Mouse (Mus musculus): ENCODE results near the gene Rnf126. TPM values are rescaled to one million over a fixed set of nuclear protein-coding genes. Genes with fewer than 3 reads are reported as not detected.
A peak's percentile ranks its signal among the peaks of the same experiment; 100 is the strongest.

Rnf126 gene
- polyA plus RNA-seq, 1 experiment from 2014 or later = 90.7 TPM

- Histone ChIP-seq H3K27ac (no peak overlapping the region), H3K9me3 (no peaks in the 10 kb centered on the region), H3K27me3 (peaks cover 11% of the 10 kb centered on the region; the same call in 1 of the 2 replicates), H3K4me3 (no peak overlapping the region), H3K4me1 (replicated peaks) (peaks cover 10% of the 10 kb centered on the region), H3K9ac (no peak overlapping the region), H3K36me3 (no peaks in the 10 kb centered on the region), H3K4me2 (no peak overlapping the region)
- no peak for ATAC-seq (ENCODE audit: low FRiP score)
- 48% methylated on average over 2 of the region's 2 CpGs for WGBS
Measured at GRCm38 (mm10) chr10:79789581-79789980, 22.8 kb upstream of the Rnf126 start.

DNA sequence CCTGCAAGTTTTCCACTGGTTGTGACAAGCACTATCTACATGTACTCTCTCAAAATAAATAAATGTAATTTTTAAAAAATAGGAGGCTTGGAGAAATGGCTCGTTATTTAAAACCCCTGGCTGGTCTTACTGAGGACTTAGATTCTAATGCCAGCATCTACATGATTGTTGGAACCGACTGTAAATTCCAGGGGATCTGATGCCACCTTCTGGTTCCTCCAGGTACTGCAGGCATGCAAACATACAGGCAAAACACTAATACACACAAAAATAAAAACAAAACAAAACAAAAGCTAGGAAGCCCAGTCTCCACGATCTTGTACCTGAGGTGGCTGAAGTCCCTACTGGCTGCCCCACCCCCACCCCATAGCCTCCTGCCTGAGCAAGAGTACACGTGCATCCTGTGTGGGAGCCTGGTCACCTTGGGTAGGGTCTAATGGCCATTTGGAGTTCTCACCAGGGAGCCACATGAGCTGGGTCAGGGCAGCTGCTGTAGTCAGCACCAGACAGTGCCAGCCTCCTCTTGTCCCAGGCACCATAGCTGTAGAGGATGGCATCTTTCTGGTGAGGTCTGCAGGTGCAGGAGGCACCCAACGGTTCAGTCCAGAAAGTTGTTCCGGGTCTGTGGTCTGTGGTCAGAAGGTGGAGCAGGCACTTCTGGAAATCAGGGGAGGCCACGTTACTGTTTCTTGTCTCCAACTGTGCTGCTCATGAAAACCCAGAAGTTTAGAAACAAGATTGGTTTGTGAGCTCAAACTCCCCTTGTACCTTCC, 21.8 kb upstream of the Rnf126 start:
- no peaks in the 10 kb centered on the region for H3K36me3 ChIP-seq
- no peak for ATAC-seq (ENCODE audit: low FRiP score)
- H3K27me3 ChIP-seq = peaks cover 18% of the 10 kb centered on the region
- WGBS = 40% methylated on average over 7 of the region's 7 CpGs
- no peak overlapping the region for H3K4me2 ChIP-seq
- peaks cover 13% of the 10 kb centered on the region for H3K4me1 ChIP-seq (replicated peaks)
- H3K9ac ChIP-seq = no peak overlapping the region
- no peak overlapping the region for H3K27ac ChIP-seq
- H3K9me3 ChIP-seq = no peaks in the 10 kb centered on the region
- H3K4me3 ChIP-seq = no peak overlapping the region

DNA sequence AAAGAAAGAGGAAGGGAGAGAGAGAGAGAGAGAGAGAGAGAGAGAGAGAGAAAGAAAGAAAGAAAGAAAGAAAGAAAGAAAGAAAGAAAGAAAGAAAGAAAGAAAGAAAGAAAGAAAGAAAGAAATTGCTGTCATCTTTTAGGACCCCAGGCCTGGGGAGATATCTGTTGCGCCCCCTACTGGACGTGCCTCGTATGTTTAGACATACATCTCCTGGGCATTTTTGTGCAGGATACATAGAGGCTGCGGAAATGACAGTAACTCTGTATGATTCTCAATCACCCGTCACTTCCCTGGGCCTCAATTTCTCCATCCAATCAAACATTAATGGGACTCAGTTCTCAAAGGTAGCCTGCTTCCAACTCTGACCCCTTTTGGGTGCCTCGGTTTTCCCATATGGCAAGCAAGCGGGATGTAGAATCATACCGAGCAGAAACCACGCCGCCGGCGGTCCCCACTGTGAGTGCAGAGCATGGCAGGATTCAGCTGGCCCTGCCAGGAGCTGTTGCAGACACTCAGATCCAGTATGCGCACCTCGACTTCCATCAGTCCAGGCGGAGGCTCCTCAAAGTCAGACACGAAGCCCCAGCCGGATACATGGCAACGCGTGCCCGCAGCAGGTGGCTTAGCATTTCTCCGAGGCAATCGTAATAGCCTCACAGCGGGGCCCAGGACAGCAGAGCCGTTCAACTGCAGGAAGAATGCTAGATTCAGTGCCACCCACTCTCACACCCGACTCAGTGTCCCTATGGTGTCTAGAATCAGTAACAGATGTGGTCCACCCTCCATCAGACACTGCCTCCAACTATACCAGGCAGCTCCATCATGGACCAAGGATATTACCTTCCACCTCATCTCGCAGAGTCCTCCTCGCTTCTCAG, 17.4 kb upstream of the Rnf126 start:
- no peaks in the 10 kb centered on the region for H3K36me3 ChIP-seq
- WGBS = 39% methylated on average over 27 of the region's 27 CpGs
- peaks cover 52% of the 10 kb centered on the region for H3K27me3 ChIP-seq
- peaks cover 25% of the 10 kb centered on the region for H3K4me1 ChIP-seq (replicated peaks)
- H3K9me3 ChIP-seq = no peaks in the 10 kb centered on the region
- H3K9ac ChIP-seq = no peak overlapping the region
- no peak overlapping the region for H3K27ac ChIP-seq
- H3K4me3 ChIP-seq = no peak overlapping the region
- no peak for ATAC-seq (ENCODE audit: low FRiP score)
- H3K4me2 ChIP-seq = no peak overlapping the region

GRCm38 (mm10) chr10:79783050-79783449, 16.3 kb upstream of the Rnf126 start:
- no peak overlapping the region for H3K4me2 ChIP-seq
- H3K9me3 ChIP-seq = no peaks in the 10 kb centered on the region
- ATAC-seq (ENCODE audit: low FRiP score) = no peak
- H3K36me3 ChIP-seq = no peaks in the 10 kb centered on the region
- H3K27ac ChIP-seq = no peak overlapping the region
- no peak overlapping the region for H3K9ac ChIP-seq
- H3K4me3 ChIP-seq = no peak overlapping the region
- peaks cover 63% of the 10 kb centered on the region for H3K27me3 ChIP-seq
- 62% methylated on average over 7 of the region's 7 CpGs for WGBS
- H3K4me1 ChIP-seq (replicated peaks) = peaks cover 36% of the 10 kb centered on the region

GRCm38 (mm10) chr10:79781956-79782355, 15.2 kb upstream of the Rnf126 start:
- ATAC-seq (ENCODE audit: low FRiP score) = no peak
- peaks cover 74% of the 10 kb centered on the region for H3K27me3 ChIP-seq
- 60% methylated on average over 5 of the region's 5 CpGs for WGBS

DNA sequence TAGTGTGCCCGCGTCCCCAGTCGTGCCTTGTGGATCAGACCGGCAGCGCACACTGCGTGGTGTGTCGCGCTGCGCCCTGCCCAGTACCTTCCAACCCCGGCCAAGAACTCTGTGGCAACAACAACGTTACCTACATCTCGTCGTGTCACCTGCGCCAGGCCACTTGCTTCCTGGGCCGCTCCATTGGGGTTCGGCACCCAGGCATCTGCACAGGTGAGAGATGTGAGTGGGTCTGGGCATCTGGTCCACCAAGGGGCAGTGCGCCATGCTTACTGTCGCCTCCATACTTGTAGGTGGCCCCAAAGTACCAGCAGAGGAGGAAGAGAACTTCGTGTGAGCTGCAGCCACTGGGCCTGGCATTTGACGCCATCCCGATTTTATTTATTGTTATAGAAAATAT, 14.4 kb upstream of the Rnf126 start:
- H3K9ac ChIP-seq = no peak overlapping the region

More at GRCm38 (mm10) chr10:79781956-79782355, 15.2 kb upstream of the Rnf126 start:
- H3K27ac ChIP-seq = no peak overlapping the region
- H3K4me3 ChIP-seq = no peak overlapping the region
- H3K9me3 ChIP-seq = no peaks in the 10 kb centered on the region
- no peak overlapping the region for H3K4me2 ChIP-seq
- H3K36me3 ChIP-seq = no peaks in the 10 kb centered on the region
- no peak overlapping the region for H3K9ac ChIP-seq
- peaks cover 43% of the 10 kb centered on the region for H3K4me1 ChIP-seq (replicated peaks)

GRCm38 (mm10) chr10:79780664-79781015, 13.9 kb upstream of the Rnf126 start:
- 0% methylated on average over 13 of the region's 13 CpGs for WGBS
- Histone ChIP-seq H3K4me3 (peak overlapping the region; percentile 42), H3K9ac (peak overlapping the region; percentile 60), H3K4me2 (peak overlapping the region; percentile 67), H3K9me3 (no peaks in the 10 kb centered on the region), H3K4me1 (replicated peaks) (peaks cover 45% of the 10 kb centered on the region), H3K36me3 (no peaks in the 10 kb centered on the region), H3K27me3 (peaks cover 86% of the 10 kb centered on the region), H3K27ac (0 out of 2 replicates have a peak overlapping the region, but pooled peaks have one; percentile 12)
- no peak for ATAC-seq (ENCODE audit: low FRiP score)

More for the DNA sequence above, 14.4 kb upstream of the Rnf126 start:
- Histone ChIP-seq H3K27me3 (peaks cover 82% of the 10 kb centered on the region), H3K4me1 (replicated peaks) (peaks cover 45% of the 10 kb centered on the region), H3K27ac (no peak overlapping the region), H3K36me3 (no peaks in the 10 kb centered on the region), H3K9me3 (no peaks in the 10 kb centered on the region), H3K4me3 (peak overlapping the region; percentile 42), H3K4me2 (peak overlapping the region; percentile 67)
- no peak for ATAC-seq (ENCODE audit: low FRiP score)
- 32% methylated on average over 21 of the region's 21 CpGs for WGBS

GRCm38 (mm10) chr10:79779784-79780663, 13.3 kb upstream of the Rnf126 start:
- Histone ChIP-seq H3K9ac (peak overlapping the region; percentile 60), H3K4me2 (peak overlapping the region; percentile 67), H3K9me3 (no peaks in the 10 kb centered on the region), H3K4me1 (replicated peaks) (peaks cover 45% of the 10 kb centered on the region), H3K27ac (peak overlapping the region; percentile 12; the same call in 1 of the 2 replicates), H3K27me3 (peaks cover 87% of the 10 kb centered on the region), H3K4me3 (peak overlapping the region; percentile 42), H3K36me3 (no peaks in the 10 kb centered on the region)
- peak; percentile 91 for ATAC-seq (ENCODE audit: low FRiP score)
- 1% methylated on average over 55 of the region's 55 CpGs for WGBS

DNA sequence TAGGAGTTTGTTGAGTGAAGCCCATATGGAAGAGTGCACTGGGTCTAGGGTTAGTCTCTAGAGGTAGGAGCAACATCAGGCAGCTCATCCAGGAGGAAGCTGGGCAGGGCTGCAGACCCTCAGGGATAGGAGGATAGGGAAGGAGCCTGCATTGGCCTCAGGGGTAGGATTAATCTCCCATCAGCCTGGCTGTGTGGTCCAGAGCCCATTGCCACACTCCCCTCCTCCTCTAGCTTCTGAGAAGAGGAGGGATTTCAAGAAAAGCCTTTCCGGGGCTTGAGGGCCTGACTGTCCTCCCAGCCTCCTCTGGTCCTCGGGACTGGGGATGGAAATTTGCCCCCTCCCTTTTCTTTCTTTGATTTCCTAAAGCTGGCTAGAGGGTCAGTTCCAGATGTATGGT, 12.4 kb upstream of the Rnf126 start:
- peaks cover 39% of the 10 kb centered on the region for H3K4me1 ChIP-seq (replicated peaks)
- H3K27me3 ChIP-seq = peaks cover 78% of the 10 kb centered on the region
- no peak overlapping the region for H3K9ac ChIP-seq
- ATAC-seq (ENCODE audit: low FRiP score) = no peak
- no peak overlapping the region for H3K27ac ChIP-seq
- no peaks in the 10 kb centered on the region for H3K36me3 ChIP-seq
- no peaks in the 10 kb centered on the region for H3K9me3 ChIP-seq
- no peak overlapping the region for H3K4me2 ChIP-seq
- H3K4me3 ChIP-seq = no peak overlapping the region
- 12% methylated on average over 2 of the region's 2 CpGs for WGBS

DNA sequence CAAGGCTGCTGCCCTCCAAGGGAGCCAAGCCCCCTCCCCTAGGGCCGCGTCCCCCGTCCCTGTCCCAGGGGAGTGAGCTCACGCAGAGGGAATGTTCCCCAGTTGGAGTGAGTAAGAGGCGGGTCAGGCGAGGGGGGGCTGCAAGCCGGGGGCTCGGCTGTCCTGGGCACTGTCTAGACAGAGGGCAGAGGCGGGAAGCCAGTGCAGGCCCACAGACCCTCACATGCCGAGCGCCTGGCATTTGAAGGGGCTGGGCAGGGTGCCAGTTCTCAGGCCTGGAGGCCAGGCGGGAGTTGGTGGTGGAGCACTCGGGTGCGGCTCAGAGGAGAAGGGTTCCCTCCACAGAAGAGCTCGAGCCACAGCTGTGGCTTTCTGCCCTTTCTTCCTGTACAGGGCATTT, 11.3 kb upstream of the Rnf126 start:
- no peak for ATAC-seq (ENCODE audit: low FRiP score)
- no peaks in the 10 kb centered on the region for H3K9me3 ChIP-seq
- peaks cover 37% of the 10 kb centered on the region for H3K4me1 ChIP-seq (replicated peaks)
- no peak overlapping the region for H3K4me2 ChIP-seq
- no peak overlapping the region for H3K4me3 ChIP-seq
- no peak overlapping the region for H3K27ac ChIP-seq
- peaks cover 70% of the 10 kb centered on the region for H3K27me3 ChIP-seq
- H3K9ac ChIP-seq = no peak overlapping the region
- WGBS = 10% methylated on average over 15 of the region's 15 CpGs
- no peaks in the 10 kb centered on the region for H3K36me3 ChIP-seq

DNA sequence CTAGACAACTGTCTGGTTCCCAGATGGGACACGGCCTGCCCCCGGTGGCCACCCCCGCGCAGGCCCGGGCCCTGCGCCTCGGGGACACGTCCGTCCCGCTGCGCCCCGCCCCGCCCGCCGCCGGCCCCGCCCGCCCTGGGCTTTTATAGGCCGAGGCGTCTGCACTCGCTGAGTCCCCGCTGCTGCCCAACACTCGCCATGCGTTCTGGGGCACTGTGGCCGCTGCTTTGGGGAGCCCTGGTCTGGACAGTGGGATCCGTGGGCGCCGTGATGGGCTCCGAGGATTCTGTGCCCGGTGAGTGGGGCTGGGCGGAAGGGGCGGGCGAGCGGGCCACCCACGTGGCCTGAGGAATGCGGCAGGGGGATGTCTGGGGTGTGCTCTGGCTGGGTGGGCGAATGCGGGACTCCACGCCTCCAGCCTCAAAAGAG, 10.4 kb upstream of the Rnf126 start, which contains the start of gene Fstl3:
Gene Fstl3 (plus strand): TSS at position 170 of the 429 bp plus-strand sequence.
- Histone ChIP-seq H3K4me3 (peak within 1 kb of the TSS; percentile 26), H3K9ac (peak within 1 kb of the TSS; percentile 60), H3K36me3 (no peaks in the 10 kb centered on the region), H3K4me2 (peak within 1 kb of the TSS; percentile 46), H3K27ac (no peak within 1 kb of the TSS), H3K9me3 (no peaks in the 10 kb centered on the region), H3K27me3 (peaks cover 63% of the 10 kb centered on the region), H3K4me1 (replicated peaks) (peaks cover 37% of the 10 kb centered on the region)
- no peak for ATAC-seq (ENCODE audit: low FRiP score)
- 2% methylated on average over 37 of the region's 39 CpGs for WGBS

Data from hindbrain, embryonic 13.5 days (tissue).